Mouse (Mus musculus) mouse trophoblast stem cell (cell line): ENCODE measurements around the gene Tcp1.
"Not testable (repeated sequence)": the region's sequence is repeated elsewhere in the genome, so short reads cannot be mapped to it uniquely, and the experiment has no call there.

ENCODE experiments used
- in situ Hi-C, 2 experiments: fragments of 300-500 bp; cut with MseI, MboI; formaldehyde crosslinking; loops; 2 replicates in 1 of 2; 3 replicates in 1 of 2; pipeline ENCODE4 v1.15.1; 2025

Gene Tcp1

DNA sequence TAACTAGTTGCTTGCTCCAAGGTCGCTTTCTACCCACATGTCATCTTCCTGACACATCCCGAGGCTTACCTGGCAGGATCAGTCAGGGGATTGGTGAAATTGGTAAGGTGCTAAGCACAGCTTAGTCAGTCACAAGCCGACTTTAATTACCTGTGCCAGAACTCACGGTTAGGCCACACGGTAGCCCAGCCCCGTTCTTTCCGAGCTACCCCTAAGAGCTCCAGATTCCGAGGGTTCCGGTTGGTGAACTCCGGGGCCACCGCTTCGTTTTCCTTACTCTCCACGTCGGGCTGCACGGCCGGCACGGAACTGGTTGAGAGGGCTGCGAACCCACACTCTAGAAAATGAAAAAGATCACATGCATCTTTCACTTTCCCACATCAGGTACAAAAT lies at the start of gene Tcp1:
Tcp1 (plus strand) TSS at position 214 of the 393 bp plus-strand sequence.
- in situ Hi-C loops: no loop called here

DNA sequence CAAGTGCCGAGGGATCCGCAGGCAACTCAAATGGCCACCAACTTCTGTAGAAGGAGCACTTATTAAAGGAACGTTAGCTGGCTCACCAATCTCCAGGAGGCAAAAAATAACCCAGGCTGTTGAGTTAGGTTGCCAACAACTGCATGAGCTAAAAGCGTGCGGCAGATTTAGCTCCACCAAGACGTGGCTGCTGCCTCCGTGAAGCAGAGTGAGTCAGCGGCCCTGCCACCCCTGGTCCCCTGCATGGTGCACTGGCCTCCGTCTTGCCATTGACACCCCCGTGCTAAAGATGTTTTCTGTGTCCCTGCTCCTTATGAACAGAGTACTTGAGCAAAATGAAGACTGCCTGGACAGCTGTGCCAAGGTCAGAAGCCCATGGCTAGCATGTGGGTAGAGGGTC lies 48.6 kb upstream of the Tcp1 start:
- in situ Hi-C loops: no loop called here

DNA sequence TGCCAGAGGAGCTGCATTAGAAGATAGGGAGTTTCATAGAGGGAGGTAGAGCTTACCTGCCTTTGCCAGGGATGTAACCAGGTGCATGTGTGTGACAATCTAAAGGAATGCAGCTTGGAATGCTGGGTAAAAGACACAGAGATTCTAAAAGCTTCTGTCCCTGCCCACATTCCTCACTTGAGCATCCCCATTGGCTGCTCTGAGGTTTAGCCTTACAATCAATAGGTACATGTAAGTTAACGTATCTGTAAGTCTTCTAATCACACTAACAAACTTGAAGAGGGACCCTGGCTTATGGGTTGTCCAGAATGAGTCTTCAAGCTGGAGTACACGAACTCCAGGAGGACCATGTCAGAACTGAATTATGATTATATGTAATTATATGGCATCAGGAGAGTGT lies 47.5 kb upstream of the Tcp1 start, which contains the start of gene Mas1:
Mas1 (minus strand) TSS at position 101 of the 400 bp plus-strand sequence.
- in situ Hi-C loops: no loop called here

DNA sequence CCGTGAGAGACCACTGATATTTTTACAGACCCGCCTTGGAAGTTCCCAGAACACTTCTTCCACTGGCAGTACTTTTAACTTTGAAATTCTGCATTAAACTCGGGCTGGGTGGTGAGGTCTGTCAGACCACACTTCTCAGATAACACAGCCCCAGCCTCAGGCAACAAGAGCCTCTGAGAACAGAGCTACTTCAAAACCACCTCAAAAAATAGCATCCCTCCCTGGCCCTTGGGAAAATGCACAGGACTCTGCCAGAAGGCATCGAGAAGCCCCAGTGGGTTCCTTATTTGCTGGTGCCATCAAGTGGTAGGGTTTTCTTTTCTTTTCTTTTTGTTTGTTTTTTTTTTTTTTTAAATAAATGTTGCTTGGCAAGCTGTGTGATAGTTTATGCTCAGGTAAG lies 46.9 kb upstream of the Tcp1 start:
- in situ Hi-C loops: no loop called here

DNA sequence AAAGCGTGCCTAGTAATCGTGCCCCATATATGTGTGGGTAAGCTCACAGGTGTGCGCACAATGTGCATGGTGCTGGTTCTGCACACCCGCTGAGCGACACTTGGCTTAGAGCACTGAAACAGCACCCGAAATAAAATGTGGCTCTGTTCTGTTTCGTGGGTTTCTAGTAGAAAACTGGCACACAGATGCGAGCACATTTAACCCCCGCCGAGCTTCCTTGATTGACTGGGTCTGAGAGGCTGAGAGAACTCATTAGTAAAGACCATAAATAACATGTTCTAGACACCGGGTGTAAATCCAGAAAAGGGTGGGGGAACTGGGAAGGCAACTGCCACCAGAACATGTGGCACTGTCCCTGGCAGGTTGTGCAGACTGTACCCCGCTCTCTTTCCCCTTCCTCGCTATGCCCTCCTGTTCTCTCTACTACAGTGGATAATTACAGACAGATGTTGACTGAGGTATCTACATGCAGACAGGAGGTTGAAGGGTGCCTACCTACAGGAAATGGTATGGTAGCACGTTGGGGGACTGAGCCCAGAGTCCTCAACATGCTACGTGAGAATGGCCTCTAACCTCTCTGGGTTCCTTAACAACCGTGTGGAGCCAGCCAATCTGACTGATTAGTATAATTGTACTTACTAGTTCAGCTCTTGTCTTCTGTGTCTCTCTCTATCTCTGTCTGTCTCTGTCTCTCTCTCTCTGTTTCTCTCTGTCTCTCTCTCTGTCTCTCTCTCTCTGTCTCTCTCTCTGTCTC lies 43.0 kb upstream of the Tcp1 start:
- in situ Hi-C loops: no loop called here

DNA sequence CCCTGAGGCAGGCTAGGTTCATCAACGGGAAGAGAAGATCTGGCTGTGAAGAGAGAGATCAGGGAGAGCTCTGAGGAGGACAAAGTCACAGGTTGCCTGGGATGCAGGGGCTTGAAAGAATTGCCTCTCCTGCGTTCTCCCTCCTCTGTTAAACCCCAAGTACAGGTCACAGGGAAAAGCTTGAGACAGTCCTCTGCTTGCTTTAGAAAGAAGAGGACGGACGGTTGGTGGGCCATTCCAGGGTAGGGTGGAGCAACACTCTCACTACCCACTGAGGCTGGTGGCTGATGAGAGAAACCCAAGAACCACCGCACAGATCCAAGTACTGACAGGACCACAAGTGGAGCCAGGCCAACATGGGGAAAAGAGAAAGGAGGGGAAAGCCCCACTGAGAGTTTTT lies 39.8 kb upstream of the Tcp1 start, which contains the start of gene Mrgprh:
Mrgprh (plus strand) TSS at position 301 of the 400 bp plus-strand sequence.
- in situ Hi-C loops: no loop called here

DNA sequence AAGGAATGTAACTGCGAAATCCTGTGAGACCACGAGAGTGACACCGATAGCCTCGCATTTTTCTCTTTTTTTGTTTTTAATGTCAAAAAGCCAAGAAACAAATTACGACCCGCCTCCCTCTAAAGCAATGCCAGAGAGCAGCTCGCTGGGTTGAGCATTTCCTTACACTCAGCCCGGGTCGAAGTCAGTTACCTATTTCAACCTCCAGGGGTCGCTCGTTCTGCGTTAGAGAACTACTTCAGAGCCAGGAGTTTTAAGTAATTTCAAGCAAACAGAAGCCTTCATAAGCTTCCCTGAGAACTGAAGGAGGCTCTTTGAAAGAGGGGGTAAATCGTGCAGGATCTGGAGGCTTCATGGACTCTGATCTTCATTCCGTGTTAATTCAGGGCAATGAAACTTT lies 35.3 kb upstream of the Tcp1 start:
- in situ Hi-C loops: no loop called here

DNA sequence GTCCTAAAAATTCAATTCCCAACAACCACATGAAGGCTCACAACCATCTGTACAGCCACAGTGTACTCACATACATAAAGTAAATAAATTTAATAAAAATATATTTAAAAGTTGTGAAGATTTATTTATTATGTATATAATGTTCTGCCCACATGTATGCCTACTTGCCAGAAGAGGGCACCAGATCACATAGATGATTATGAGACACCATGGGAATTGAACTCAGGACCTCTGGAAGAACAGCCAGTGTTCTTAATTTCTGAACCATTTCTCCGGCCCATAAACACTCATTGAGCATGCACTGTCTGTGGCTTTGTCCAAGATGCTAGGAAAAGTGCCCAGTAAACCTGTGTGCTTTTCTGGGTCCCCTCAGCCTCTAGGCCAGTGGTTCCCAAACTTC lies 34.3 kb upstream of the Tcp1 start:
- in situ Hi-C loops: no loop called here

DNA sequence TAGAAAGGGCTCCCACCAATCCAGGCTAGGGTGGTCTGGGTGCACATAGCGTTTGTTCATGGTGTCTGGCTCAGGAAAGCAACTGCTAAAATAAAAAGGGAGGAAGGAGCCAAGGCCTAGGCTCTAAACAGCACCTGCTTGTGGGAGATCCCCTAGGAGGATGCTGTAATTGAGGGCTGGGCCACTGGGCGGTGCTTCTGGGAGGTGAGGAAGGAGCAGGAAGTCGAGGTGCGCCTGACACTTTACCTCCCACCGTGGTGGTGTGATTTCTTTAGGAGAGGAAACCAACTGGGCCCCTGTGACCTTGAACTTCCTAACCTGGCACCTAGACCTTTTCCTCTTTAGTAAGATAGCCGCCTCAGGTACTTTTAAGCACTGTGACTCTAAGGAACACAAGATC lies 28.9 kb upstream of the Tcp1 start:
- in situ Hi-C loops: no loop called here

DNA sequence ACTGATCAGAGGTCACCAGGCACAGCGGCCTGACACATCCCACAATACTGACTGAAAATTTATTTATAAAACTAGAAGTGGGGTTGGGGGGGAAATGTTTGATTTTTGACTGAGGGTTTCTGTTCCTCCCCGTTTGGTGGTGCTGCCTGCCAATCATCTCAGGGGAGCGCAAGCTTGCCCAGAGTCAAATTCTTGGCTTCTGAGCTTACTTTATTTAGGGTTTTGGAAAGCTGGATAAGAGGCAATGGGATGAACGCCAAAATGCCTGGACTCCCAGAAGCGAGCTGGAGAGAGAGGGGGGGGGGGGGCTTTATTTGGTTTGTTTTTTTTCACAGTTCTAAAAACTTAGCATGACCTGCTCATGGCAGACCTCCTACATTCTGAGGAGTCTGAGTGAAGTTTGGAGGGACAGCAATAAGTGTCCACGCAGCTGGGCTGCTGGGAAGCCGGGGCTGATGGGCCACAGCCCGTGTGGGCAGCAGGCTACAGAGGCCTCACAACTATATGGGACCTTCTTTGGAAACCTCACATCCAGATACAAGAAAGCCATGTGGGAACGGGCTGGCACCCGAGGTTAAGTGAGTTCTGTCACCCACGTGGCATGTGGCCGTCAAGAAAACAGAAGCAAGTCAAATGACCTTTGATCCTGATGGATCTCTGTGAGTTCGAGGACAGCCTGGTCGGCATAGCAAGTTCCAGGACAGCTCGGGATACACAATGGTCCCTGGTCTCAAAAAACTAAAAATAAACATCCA lies 28.3 kb upstream of the Tcp1 start:
- in situ Hi-C loops: no loop called here

DNA sequence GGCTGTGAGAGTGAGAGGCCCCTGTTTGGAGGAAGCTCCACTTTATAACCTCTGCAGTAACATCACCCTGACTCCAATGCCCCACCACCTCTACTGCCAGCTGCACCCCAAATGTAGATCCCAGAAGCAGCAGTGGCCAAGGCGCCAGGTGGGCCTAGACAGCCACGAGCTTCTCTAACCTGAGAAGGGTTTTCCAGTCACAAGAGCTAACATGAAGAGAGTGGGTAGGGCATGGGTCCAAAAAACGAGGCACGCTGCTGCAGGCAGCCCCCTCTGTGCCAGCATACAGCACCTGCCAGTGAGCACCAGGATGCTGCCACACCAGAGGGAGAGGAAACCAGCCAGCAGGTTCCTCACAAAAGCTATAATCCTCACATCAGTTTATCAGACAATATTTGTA lies 24.4 kb upstream of the Tcp1 start:
- in situ Hi-C loops: no loop called here

DNA sequence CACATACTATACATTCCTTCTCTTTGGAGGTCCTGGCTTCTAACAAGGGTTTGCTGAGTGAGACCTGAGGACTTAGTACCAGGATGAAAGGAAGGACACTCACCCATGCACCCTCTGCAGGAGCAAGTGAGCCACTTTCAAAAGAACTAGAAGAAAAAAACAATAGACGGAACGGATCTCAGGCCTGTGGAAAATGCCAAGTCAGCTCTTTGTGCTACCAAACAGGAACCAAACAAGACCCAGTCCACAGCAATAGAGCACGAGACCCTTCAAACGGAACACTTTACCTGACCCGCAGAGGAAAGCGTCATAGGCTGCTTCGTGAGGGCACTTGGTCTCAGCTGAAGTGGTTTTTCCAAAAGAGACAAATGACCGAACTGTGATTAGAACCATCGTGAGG lies 23.5 kb upstream of the Tcp1 start:
- in situ Hi-C loops: no loop called here

DNA sequence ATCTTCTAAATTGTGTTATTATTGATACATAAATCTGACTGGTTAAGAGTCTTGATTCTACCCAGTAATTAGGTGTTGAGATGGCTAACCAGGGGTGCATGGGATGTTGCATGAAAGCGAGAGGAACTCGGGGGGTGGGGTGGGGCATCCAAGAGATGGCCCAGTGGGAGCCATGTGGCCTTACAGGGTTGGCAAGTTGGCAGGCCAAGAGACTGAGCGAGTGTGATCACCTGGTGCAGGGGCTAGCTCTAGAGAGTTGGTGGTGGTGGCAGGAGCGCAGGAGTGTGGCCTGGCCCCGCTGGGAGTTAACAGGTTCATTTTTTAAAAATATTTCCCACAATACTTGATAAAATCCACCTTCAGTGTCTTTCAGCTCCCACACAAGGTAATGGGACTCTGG lies 17.8 kb upstream of the Tcp1 start:
- in situ Hi-C loops: no loop called here

DNA sequence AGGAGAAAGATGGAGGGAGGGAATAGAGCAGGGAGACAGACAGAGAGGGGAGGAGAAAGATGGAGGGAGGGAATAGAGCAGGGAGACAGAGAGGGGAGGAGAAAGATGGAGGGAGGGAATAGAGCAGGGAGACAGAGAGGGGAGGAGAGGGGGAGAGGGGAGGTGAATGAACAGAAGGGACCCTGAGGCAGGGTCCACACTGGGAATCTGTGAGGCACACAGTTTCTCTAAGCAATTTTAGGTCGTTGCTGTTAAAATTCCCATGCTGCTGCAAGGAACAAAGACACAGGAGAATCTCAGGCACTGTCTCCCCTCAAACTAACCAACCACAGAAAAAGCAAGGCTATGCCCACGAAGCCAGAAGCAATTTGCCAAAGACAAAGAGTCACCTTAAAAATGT lies 16.9 kb upstream of the Tcp1 start:
- in situ Hi-C loops: not testable (repeated sequence)

DNA sequence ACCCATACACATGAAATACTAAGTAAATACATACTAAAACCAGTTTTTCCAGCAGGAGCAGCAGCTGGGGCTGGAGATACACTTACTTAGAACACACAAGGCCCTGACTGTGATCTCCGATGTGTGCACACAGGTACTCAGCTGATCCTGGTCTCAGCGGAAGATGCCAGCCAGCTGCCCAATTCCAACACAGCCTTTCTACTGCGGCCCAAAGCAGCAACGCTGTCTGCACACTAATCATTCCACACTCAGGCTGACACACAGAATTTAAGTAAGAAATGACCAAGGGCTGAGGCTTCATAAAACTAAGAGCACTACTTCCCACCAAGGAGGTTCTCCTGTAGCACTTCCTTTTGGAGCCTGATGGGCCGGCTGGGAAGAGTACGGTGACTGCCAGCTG lies 13.2 kb upstream of the Tcp1 start:
- in situ Hi-C loops: no loop called here

DNA sequence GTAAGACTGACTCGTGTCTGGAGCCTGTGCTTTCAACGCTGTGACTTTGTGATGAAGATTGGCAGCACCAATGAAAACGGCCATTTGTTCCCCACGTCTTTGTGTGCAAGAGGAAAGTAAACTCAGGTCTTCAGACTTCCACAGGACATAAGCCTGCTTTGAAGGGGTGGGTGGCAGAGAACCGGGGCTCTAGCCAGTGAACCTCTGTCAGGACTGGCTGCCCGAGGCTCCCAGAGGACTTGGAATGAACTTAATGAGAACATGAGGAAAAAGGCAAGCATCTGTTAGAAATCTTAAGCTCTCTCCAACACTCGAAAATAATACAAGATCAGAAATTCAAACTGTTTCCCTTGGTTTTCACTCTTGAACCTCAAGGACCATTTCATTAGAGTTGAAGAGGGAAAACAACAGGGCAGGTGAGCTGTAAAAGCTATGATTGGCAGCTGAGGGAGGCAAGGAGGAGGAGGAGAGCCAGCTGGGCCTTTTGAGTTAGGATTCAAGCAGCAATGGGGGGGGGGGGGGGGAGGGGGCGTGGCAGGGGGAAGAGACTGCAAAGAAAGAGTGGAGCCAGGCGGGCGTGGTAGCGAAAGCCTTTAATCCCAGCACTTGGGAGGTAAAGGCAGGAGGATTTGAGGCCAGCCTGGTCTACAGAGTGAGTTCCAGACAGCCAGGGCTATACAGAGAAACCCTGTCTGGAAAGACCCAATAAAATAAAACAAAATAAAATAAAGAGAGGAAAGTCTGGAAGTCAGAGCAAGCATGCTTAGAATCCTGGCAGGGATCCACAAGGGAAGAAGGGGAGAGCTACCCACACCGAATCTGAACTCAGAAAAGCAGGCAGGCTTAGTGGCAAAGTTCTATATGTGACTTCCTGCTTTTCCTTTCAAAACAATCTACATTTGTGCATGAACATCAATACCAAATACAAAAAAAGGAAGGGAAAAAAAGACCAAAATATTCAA lies 11.8 kb upstream of the Tcp1 start:
- in situ Hi-C loops: no loop called here

DNA sequence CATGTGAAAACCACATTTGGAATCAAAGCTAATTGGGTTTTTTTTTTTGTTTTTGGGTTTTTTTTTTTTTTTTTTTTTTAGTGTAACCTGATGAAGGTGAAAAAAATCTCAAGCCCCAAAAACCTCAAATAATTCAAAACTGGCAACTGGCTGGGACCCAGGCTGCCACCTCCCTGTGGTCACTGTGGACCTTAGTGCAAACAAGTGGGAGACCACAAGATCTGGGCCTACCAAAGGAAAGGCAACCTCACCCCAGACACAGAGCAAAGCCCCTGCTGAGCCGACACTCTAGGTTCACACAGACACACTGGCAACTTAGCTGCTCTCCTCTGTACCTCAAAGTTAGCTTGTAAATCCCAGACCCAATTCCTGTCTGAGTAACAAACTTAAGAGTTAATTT lies 11.2 kb upstream of the Tcp1 start:
- in situ Hi-C loops: no loop called here

DNA sequence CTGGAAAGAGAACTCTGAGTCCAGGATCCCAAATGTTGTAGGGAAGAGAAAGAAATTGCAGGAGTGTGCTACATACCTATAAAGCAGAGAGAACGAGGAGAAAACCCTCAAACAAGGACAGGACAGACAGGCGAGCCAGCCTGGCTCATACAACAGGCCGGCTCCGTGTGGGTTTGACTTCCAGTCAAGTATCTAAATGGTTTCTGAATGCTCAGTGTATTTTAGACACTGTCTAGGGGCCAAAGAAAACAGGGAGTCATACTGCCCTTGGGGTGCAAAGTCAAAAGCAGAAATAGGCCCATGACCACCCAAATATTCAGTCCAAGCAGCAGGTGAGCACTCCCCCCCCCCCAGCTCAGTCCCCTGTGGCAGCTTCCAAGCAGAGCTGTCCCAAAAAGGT lies 9.7 kb upstream of the Tcp1 start:
- in situ Hi-C loops: no loop called here

DNA sequence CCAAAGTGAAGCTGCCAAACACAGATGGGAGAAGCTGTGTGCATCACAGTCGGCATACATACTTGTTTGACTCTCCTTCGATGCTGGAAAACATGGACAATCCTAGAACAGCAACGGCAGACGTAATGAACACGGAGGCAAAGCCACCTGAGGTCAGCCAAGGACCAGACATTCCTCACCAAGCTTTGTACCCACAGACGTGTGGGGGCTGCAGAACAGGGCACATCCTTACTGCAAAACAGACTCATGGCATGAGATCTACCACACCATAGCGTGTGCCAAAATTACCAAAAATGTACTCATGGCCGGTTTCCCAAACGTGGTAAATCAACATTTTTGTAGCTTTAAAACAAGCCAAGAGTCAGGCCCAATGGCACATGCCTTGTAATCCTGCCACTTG lies 9.1 kb upstream of the Tcp1 start:
- in situ Hi-C loops: no loop called here

DNA sequence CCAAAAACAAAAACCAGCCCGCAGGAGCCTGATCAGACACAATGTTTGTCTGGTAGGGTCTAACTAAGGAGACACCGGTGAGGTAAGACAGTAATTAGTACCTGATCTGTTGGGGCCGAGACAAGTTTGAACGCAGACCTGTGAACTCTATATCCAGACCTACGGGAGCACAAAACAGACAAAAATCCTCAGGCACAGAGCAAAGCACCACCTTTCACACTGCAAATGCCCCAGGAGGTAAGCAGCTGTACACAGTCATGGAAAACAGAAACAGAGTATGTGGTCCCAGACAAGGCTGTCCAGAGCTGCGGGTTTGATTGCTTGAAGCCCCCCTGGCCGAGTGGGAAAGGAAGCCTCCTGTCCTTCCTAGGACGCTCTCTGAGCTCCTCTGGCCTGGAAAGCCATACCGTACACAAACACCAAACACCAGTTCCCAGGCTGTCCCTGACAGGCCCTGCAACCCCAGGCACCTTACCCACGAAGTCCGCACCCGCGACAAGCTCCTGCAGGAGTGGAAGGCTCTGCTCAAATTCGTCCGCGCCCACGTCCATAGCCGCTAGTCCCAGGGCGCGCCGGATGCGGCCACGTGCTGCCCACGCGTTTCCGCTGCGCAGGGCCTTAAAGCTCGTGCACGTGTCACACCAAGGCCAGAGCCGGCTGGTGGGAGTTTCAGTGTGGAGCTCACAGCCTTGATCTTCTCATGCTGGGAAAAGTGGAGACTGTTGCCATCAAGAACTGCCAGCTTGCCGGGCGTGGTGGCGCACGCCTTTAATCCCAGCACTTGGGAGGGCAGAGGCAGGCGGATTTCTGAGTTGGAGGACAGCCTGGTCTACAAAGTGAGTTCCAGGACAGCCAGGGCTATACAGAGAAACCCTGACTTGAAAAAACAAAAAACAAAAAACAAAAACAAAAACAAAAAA lies 5.9 kb upstream of the Tcp1 start, which contains the start of gene Pnldc1:
Pnldc1 (minus strand) TSS at position 870 of the 920 bp plus-strand sequence.
- in situ Hi-C loops: no loop called here

DNA sequence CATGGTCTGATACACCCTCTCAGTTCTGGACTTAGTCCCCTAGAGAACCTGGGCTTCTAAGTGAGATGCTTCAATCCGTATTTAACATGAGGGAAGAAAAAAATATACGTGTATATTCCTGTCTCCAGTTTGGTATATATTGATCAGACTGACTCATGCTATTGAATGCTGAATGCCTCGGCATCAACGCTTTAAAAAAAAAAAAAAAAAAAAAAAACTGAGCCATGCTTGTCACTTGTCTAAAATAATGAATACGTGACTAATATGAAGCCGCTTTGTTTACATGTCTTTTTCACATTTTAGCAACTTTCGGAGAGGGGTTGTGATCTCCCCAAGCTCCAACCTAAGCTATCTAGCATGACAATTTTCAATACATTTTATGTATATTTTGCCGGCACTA lies 5.1 kb upstream of the Tcp1 start:
- in situ Hi-C loops: no loop called here
